Mouse (Mus musculus): ENCODE data around the gene Lrrc4c. TPM values are rescaled to one million over a fixed set of nuclear protein-coding genes. Genes with fewer than 3 reads are reported as not detected.

The Lrrc4c gene
- total and polyA plus RNA-seq, 3 experiments: not detected

DNA sequence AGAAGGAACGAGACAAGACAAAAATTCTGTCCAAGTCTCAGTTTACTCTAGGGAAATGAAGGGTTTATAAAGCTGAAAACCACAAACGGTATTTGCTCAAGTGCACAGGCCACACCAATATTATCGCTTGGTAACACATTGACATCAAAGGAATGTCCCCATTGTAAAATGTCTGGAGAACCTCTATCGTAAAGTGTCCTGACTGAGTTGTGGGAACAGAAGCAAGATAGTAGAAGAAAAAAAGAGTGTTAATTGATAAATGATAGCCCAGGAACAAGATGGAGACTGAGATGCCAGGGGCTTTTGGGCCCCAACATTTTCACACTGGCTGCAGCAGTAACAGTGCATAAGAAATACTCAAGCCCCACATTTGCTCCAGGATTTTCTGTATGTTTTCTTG, 1212.7 kb downstream of the Lrrc4c start:
- Histone ChIP-seq H3K9me3 (replicated peaks; ENCODE audit: low read length) (peaks cover 37% of the 10 kb centered on the region), H3K9ac (ENCODE audit: insufficient read depth, low read depth) (no peak overlapping the region), H3K79me2 (replicated peaks; ENCODE audit: control insufficient read depth, extremely low read depth, insufficient read depth, poor library complexity, severe bottlenecking) (no peaks in the 10 kb centered on the region), H3K27ac (ENCODE audit: insufficient read depth, low read depth) (no peak overlapping the region), H3K4me2 (ENCODE audit: insufficient read depth, low read depth, poor library complexity, severe bottlenecking) (no peak overlapping the region), H3K36me3 (replicated peaks in 1 of 2; ENCODE audit: control insufficient read depth in 1 of 2, insufficient read depth in 1 of 2, low read length in 1 of 2) (no peaks in the 10 kb centered on the region), H3K27me3 (replicated peaks) (no peaks in the 10 kb centered on the region), H3K4me3 (replicated peaks in 1 of 3; ENCODE audit: low read depth in 2 of 3, low read length in 2 of 3, poor library complexity in 1 of 3) (no peak overlapping the region), H3K4me1 (ENCODE audit: control insufficient read depth in 1 of 2, insufficient read depth in 2 of 2) (no peaks in the 10 kb centered on the region)
- DNase-seq (ENCODE audit: extremely low read depth): no peak
- no peak for TF ChIP-seq CTCF (conservative IDR thresholded peaks at IDR 0.05 in 1 of 2, IDR thresholded peaks at IDR 0.05 in 1 of 2; ENCODE audit: low read depth in 2 of 2, low read length in 2 of 2)
- dilution Hi-C loops (cut with MboI; ENCODE audit: extremely low pct_ligation_motif_present, extremely low pct_unique_long_range_greater_than_20kb, low sequenced_read_pairs): no loop called here
- in situ Hi-C loops (cut with MboI; ENCODE audit: low pct_ligation_motif_present, low pct_unique_long_range_greater_than_20kb, low sequenced_read_pairs): no loop called here

- no peak overlapping the region for H3K27ac ChIP-seq (ENCODE audit: insufficient read depth, low read depth)
- H3K4me2 ChIP-seq (ENCODE audit: insufficient read depth, low read depth, poor library complexity, severe bottlenecking): no peak overlapping the region
- no peak overlapping the region for H3K9ac ChIP-seq (ENCODE audit: insufficient read depth, low read depth)
- no peaks in the 10 kb centered on the region for H3K27me3 ChIP-seq (replicated peaks)
- TF ChIP-seq TCF12 (IDR thresholded peaks at IDR 0.05; ENCODE audit: low read depth, low read length) (no peak), TBP (conservative IDR thresholded peaks at IDR 0.05; ENCODE audit: low read depth, low read length) (no peak), USF1 (IDR thresholded peaks at IDR 0.05; ENCODE audit: low read depth, low read length) (no peak), MAFK (IDR thresholded peaks at IDR 0.05; ENCODE audit: insufficient replicate concordance, low read length) (no peak), RCOR1 (conservative IDR thresholded peaks at IDR 0.05; ENCODE audit: low read depth, low read length) (no peak), BHLHE40 (IDR thresholded peaks at IDR 0.05; ENCODE audit: low read depth, low read length) (no peak), SMC3 (IDR thresholded peaks at IDR 0.05; ENCODE audit: low read depth, low read length) (no peak), KAT2A (IDR thresholded peaks at IDR 0.05; ENCODE audit: insufficient replicate concordance, low read length) (no peak), USF2 (conservative IDR thresholded peaks at IDR 0.05; ENCODE audit: low read depth, low read length) (no peak), NELFE (IDR thresholded peaks at IDR 0.05; ENCODE audit: low read depth, low read length) (no peak)
- no peaks in the 10 kb centered on the region for H3K4me1 ChIP-seq (ENCODE audit: control insufficient read depth in 1 of 2, insufficient read depth in 2 of 2)
- H3K79me2 ChIP-seq (replicated peaks; ENCODE audit: control insufficient read depth, extremely low read depth, insufficient read depth, poor library complexity, severe bottlenecking): no peaks in the 10 kb centered on the region
- no peaks in the 10 kb centered on the region for H3K36me3 ChIP-seq (replicated peaks in 1 of 2; ENCODE audit: control insufficient read depth in 1 of 2, insufficient read depth in 1 of 2, low read length in 1 of 2)
- H3K9me3 ChIP-seq (replicated peaks; ENCODE audit: low read length): peaks cover 14% of the 10 kb centered on the region
- dilution Hi-C loops (cut with MboI; ENCODE audit: extremely low pct_ligation_motif_present, extremely low pct_unique_long_range_greater_than_20kb, low sequenced_read_pairs): no loop called here
- no peak for DNase-seq (ENCODE audit: extremely low read depth)
- H3K4me3 ChIP-seq (replicated peaks in 1 of 3; ENCODE audit: low read depth in 2 of 3, low read length in 2 of 3, poor library complexity in 1 of 3): no peak overlapping the region
- in situ Hi-C loops (cut with MboI; ENCODE audit: low pct_ligation_motif_present, low pct_unique_long_range_greater_than_20kb, low sequenced_read_pairs): no loop called here
Measured at GRCm38 (mm10) chr2:97543691-97544672, 1226.0 kb downstream of the Lrrc4c start.

- H3K9me3 ChIP-seq (replicated peaks; ENCODE audit: low read length): peaks cover 14% of the 10 kb centered on the region
- H3K4me1 ChIP-seq (ENCODE audit: control insufficient read depth in 1 of 2, insufficient read depth in 2 of 2): no peaks in the 10 kb centered on the region
- DNase-seq (ENCODE audit: extremely low read depth): no peak
- H3K27ac ChIP-seq (ENCODE audit: insufficient read depth, low read depth): no peak overlapping the region
- TF ChIP-seq KAT2A (IDR thresholded peaks at IDR 0.05; ENCODE audit: insufficient replicate concordance, low read length) (no peak), BHLHE40 (IDR thresholded peaks at IDR 0.05; ENCODE audit: low read depth, low read length) (no peak), MAFK (IDR thresholded peaks at IDR 0.05; ENCODE audit: insufficient replicate concordance, low read length) (no peak), GABPA (IDR thresholded peaks at IDR 0.05; ENCODE audit: insufficient replicate concordance, low read depth, low read length) (no peak), NELFE (IDR thresholded peaks at IDR 0.05; ENCODE audit: low read depth, low read length) (no peak), RAD21 (IDR thresholded peaks at IDR 0.05; ENCODE audit: low read depth, low read length) (no peak), MAZ (IDR thresholded peaks at IDR 0.05; ENCODE audit: low read depth, low read length) (no peak), POLR2AphosphoS2 (IDR thresholded peaks at IDR 0.05; ENCODE audit: low read depth, low read length) (no peak), RCOR1 (conservative IDR thresholded peaks at IDR 0.05; ENCODE audit: low read depth, low read length) (no peak), EP300 (IDR thresholded peaks at IDR 0.05; ENCODE audit: low read length) (no peak), IRF4 (IDR thresholded peaks at IDR 0.05; ENCODE audit: low read depth, low read length) (no peak), NRF1 (IDR thresholded peaks at IDR 0.05; ENCODE audit: low read depth, low read length) (no peak), PAX5 (IDR thresholded peaks at IDR 0.05; ENCODE audit: low read length) (no peak), MYC (IDR thresholded peaks at IDR 0.05; ENCODE audit: low read depth, low read length) (no peak), ZKSCAN1 (IDR thresholded peaks at IDR 0.05; ENCODE audit: borderline replicate concordance, low read depth, low read length) (no peak), TCF12 (IDR thresholded peaks at IDR 0.05; ENCODE audit: low read depth, low read length) (no peak), SIN3A (IDR thresholded peaks at IDR 0.05; ENCODE audit: low read length) (no peak)
- H3K9ac ChIP-seq (ENCODE audit: insufficient read depth, low read depth): no peak overlapping the region
- H3K4me2 ChIP-seq (ENCODE audit: insufficient read depth, low read depth, poor library complexity, severe bottlenecking): no peak overlapping the region
- H3K79me2 ChIP-seq (replicated peaks; ENCODE audit: control insufficient read depth, extremely low read depth, insufficient read depth, poor library complexity, severe bottlenecking): no peaks in the 10 kb centered on the region
- H3K4me3 ChIP-seq (replicated peaks in 1 of 3; ENCODE audit: low read depth in 2 of 3, low read length in 2 of 3, poor library complexity in 1 of 3): no peak overlapping the region
- in situ Hi-C loops (cut with MboI; ENCODE audit: low pct_ligation_motif_present, low pct_unique_long_range_greater_than_20kb, low sequenced_read_pairs) (no loop called here), dilution Hi-C loops (cut with MboI; ENCODE audit: extremely low pct_ligation_motif_present, extremely low pct_unique_long_range_greater_than_20kb, low sequenced_read_pairs) (no loop called here)
- no peaks in the 10 kb centered on the region for H3K36me3 ChIP-seq (replicated peaks in 1 of 2; ENCODE audit: control insufficient read depth in 1 of 2, insufficient read depth in 1 of 2, low read length in 1 of 2)
- H3K27me3 ChIP-seq (replicated peaks): no peaks in the 10 kb centered on the region
Measured at GRCm38 (mm10) chr2:97544673-97545071, 1226.7 kb downstream of the Lrrc4c start.

Data from CH12.LX (cell line).